Mouse (Mus musculus) MEL (cell line): ENCODE data around the gene Nek3. TPM values are rescaled to one million over a fixed set of nuclear protein-coding genes. Genes with fewer than 3 reads are reported as not detected.

Experiments used
- DNase-seq: peaks from one replicate; pipeline ENCODE4 v3.0.0; 2011; ENCODE audit warnings: low read depth, low spot score
- H3K27ac ChIP-seq: 2 replicates; pipeline ENCODE4 v1.5.1; 2012; ENCODE audit warnings: low read depth, mild to moderate bottlenecking, control low read depth, low read length, moderate library complexity; ENCODE audit not compliant: control insufficient read depth
- H3K27me3 ChIP-seq, 2 experiments: fragments of 150-350 bp in 1 of 2; sonication (generic) in 1 of 2; 2 replicates each; pipeline ENCODE4 v1.6.1; 2012; ENCODE audit warnings: low read length in 2 of 2, mild to moderate bottlenecking in 2 of 2, improper control_type of control experiment in 1 of 2, moderate library complexity in 1 of 2; ENCODE audit not compliant: insufficient read depth in 2 of 2, control insufficient read depth in 1 of 2
- H3K36me3 ChIP-seq, 2 experiments: 2 replicates each; pipeline ENCODE4 v1.6.1; 2012 to 2014; ENCODE audit warnings: low read length in 2 of 2, improper control_type of control experiment in 1 of 2, inconsistent platforms in 1 of 2, mild to moderate bottlenecking in 1 of 2; ENCODE audit not compliant: insufficient read depth in 2 of 2, control insufficient read depth in 1 of 2
- H3K4me1 ChIP-seq, 2 experiments: fragments of 150-350 bp in 1 of 2; sonication (generic) in 1 of 2; 2 replicates each; pipeline ENCODE4 v1.6.1; 2012; ENCODE audit warnings: low read length in 2 of 2, improper control_type of control experiment in 1 of 2, mild to moderate bottlenecking in 1 of 2; ENCODE audit not compliant: insufficient read depth in 2 of 2, control insufficient read depth in 1 of 2
- H3K4me3 ChIP-seq, 2 experiments: fragments of 150-350 bp in 1 of 2; sonication (generic) in 1 of 2; 2 replicates each; pipeline ENCODE4 v1.5.1; 2012; ENCODE audit warnings: low read depth in 2 of 2, low read length in 2 of 2, mild to moderate bottlenecking in 2 of 2, moderate library complexity in 2 of 2, control low read depth in 1 of 2, improper control_type of control experiment in 1 of 2; ENCODE audit not compliant: control insufficient read depth in 1 of 2, insufficient read depth in 1 of 2
- H3K79me2 ChIP-seq: 2 replicates; pipeline ENCODE4 v1.6.1; 2012; ENCODE audit warnings: mild to moderate bottlenecking, low read length, moderate library complexity; ENCODE audit not compliant: control insufficient read depth, poor library complexity, insufficient read depth
- H3K9ac ChIP-seq: 2 replicates; pipeline ENCODE4 v1.6.1; 2012; ENCODE audit warnings: low read depth, mild to moderate bottlenecking, control low read depth, low read length, moderate library complexity; ENCODE audit not compliant: control insufficient read depth, poor library complexity, severe bottlenecking
- H3K9me3 ChIP-seq: fragments of 150-350 bp; sonication (generic); replicated peaks from 2 replicates; pipeline ENCODE4 v1.6.1; 2012; ENCODE audit warnings: mild to moderate bottlenecking, low read length, improper control_type of control experiment, moderate library complexity; ENCODE audit not compliant: insufficient read depth
- CHD2 ChIP-seq: IDR thresholded peaks from 2 replicates; pipeline ENCODE4 v1.6.1; 2011; ENCODE audit warnings: low read length, improper control_type of control experiment
- CTCF ChIP-seq, 3 experiments: IDR thresholded peaks in 2 of 3; conservative IDR thresholded peaks in 1 of 3; 2 replicates each; pipeline ENCODE4 v1.5.1; 2011 to 2012; ENCODE audit warnings: low read length in 3 of 3, low read depth in 2 of 3, mild to moderate bottlenecking in 2 of 3, improper control_type of control experiment in 1 of 3, inconsistent platforms in 1 of 3, mixed read lengths in 1 of 3, moderate library complexity in 1 of 3; ENCODE audit not compliant: control insufficient read depth in 1 of 3, insufficient read depth in 1 of 3, poor library complexity in 1 of 3, severe bottlenecking in 1 of 3
- E2F4 ChIP-seq: IDR thresholded peaks from 2 replicates; pipeline ENCODE4 v1.6.1; 2011; ENCODE audit warnings: low read depth, low read length, improper control_type of control experiment, borderline replicate concordance
- ELF1 ChIP-seq: IDR thresholded peaks from 2 replicates; pipeline ENCODE4 v1.6.1; 2014; ENCODE audit warnings: low read depth, mild to moderate bottlenecking, inconsistent platforms, low read length, improper control_type of control experiment, moderate library complexity
- ETS1 ChIP-seq: IDR thresholded peaks from 2 replicates; pipeline ENCODE4 v1.6.1; 2012; ENCODE audit warnings: low read depth, mild to moderate bottlenecking, inconsistent platforms, low read length, improper control_type of control experiment, moderate library complexity
- GATA1 ChIP-seq: IDR thresholded peaks from 2 replicates; pipeline ENCODE4 v1.6.1; 2011; ENCODE audit warnings: low read depth, low read length, improper control_type of control experiment
- KAT2A ChIP-seq: conservative IDR thresholded peaks from 2 replicates; pipeline ENCODE4 v1.6.1; 2012; ENCODE audit warnings: low read depth, low read length, improper control_type of control experiment, inconsistent platforms
- MAZ ChIP-seq: IDR thresholded peaks from 2 replicates; pipeline ENCODE4 v1.6.1; 2012; ENCODE audit warnings: low read depth, mild to moderate bottlenecking, inconsistent platforms, low read length, improper control_type of control experiment
- MXI1 ChIP-seq: IDR thresholded peaks from 2 replicates; pipeline ENCODE4 v1.6.1; 2011; ENCODE audit warnings: mild to moderate bottlenecking, low read depth, low read length, improper control_type of control experiment
- NRF1 ChIP-seq: IDR thresholded peaks from 2 replicates; pipeline ENCODE4 v1.6.1; 2014; ENCODE audit warnings: low read depth, mild to moderate bottlenecking, inconsistent platforms, low read length, improper control_type of control experiment, moderate library complexity; ENCODE audit not compliant: poor library complexity, insufficient read depth, severe bottlenecking
- POLR2A ChIP-seq, 2 experiments: IDR thresholded peaks; 2 replicates each; pipeline ENCODE4 v1.6.1; 2011 to 2012; ENCODE audit warnings: low read length in 2 of 2, mild to moderate bottlenecking in 2 of 2, control low read depth in 1 of 2, improper control_type of control experiment in 1 of 2, low read depth in 1 of 2, moderate library complexity in 1 of 2; ENCODE audit not compliant: control insufficient read depth in 1 of 2, insufficient read depth in 1 of 2, poor library complexity in 1 of 2
- SIN3A ChIP-seq: IDR thresholded peaks from 2 replicates; pipeline ENCODE4 v1.6.1; 2012; ENCODE audit warnings: low read length, improper control_type of control experiment, inconsistent platforms
- SMC3 ChIP-seq: IDR thresholded peaks from 2 replicates; pipeline ENCODE4 v1.6.1; 2011; ENCODE audit warnings: low read depth, low read length, improper control_type of control experiment
- TBP ChIP-seq: IDR thresholded peaks from 2 replicates; pipeline ENCODE4 v1.8.0; 2011; ENCODE audit warnings: low read depth, low read length, improper control_type of control experiment
- TCF12 ChIP-seq: IDR thresholded peaks from 2 replicates; pipeline ENCODE4 v1.6.1; 2014; ENCODE audit warnings: low read depth, mild to moderate bottlenecking, inconsistent platforms, low read length, improper control_type of control experiment, moderate library complexity
- ZMIZ1 ChIP-seq: IDR thresholded peaks from 2 replicates; pipeline ENCODE4 v1.6.1; 2012; ENCODE audit warnings: low read depth, mild to moderate bottlenecking, inconsistent platforms, low read length, improper control_type of control experiment, moderate library complexity
- polyA plus RNA-seq, 2 experiments: library from polyadenylated mRNA; stranded (reverse) in 1 of 2; unstranded in 1 of 2; fragments of >175 nt in 1 of 2; fragments of >200 nt in 1 of 2; gene quantifications; 2 replicates each; pipeline versions ENCODE4 v1.2.1 to v1.2.4; 2012; ENCODE audit warnings: low replicate concordance in 2 of 2, low read depth in 1 of 2; ENCODE audit not compliant: insufficient read length in 2 of 2, insufficient read depth in 1 of 2, missing spikeins in 1 of 2
- total RNA-seq: library from RNA; depleted of rRNA; stranded (reverse); fragments of 300-350 nt; gene quantifications from 2 replicates; pipeline ENCODE4 v1.2.3, GENCODE M21; 2012

Gene Nek3
- total and polyA plus RNA-seq, 3 experiments: 2.0 to 3.5 TPM; not detected in 1

GRCm38 (mm10) chr8:22184884-22185283 is 18.6 kb upstream of the Nek3 start:
- Histone ChIP-seq H3K27me3 (no peaks in the 10 kb centered on the region), H3K4me3 (peak overlapping the region; percentile 66 to 97), H3K79me2 (peaks cover 23% of the 10 kb centered on the region), H3K9ac (peak overlapping the region; percentile 99), H3K4me1 (peaks cover 3 to 4% of the 10 kb centered on the region in 2 experiments; a peak in 3 of 4 replicates), H3K36me3 (peaks cover 2 to 10% of the 10 kb centered on the region in 2 experiments; a peak in 3 of 4 replicates), H3K27ac (no peak overlapping the region), H3K9me3 (no peaks in the 10 kb centered on the region)
- peak; percentile 78 for DNase-seq
- 0 out of 2 replicates have a peak, but pooled peaks have one; percentile 8 for TF ChIP-seq TBP
- no peak for TF ChIP-seq SIN3A

DNA sequence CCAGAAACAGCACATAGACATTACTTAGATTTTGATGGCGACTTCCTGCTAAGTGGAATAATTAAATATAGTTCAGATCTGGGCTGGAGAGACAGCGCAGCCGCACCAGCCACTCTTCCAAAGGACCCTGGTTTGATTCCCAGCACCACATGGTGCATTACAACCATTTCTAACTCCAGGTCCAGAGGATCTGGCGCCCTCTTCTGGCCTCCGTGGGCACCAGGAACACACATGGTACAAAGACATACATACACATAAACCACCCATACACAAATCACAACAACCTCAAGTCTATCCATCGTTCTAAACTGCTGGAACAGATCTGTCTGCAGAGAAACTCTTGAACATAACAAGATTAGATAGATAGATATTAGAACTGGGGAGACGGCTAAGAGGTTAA is 9.7 kb upstream of the Nek3 start:
- H3K4me3 ChIP-seq: no peak overlapping the region
- no peak overlapping the region for H3K27ac ChIP-seq
- no peaks in the 10 kb centered on the region for H3K27me3 ChIP-seq
- H3K4me1 ChIP-seq: no peaks in the 10 kb centered on the region
- peaks cover 4% of the 10 kb centered on the region; the same call in 1 of the 2 replicates for H3K79me2 ChIP-seq
- no peaks in the 10 kb centered on the region for H3K9me3 ChIP-seq
- DNase-seq: peak; percentile 19
- peak; percentile 17 to 30 (median 19); a peak in 3 of 6 replicates for TF ChIP-seq CTCF (IDR thresholded peaks at IDR 0.05 in 2 of 3, conservative IDR thresholded peaks at IDR 0.05 in 1 of 3; ENCODE audit: control insufficient read depth in 1 of 3, insufficient read depth in 1 of 3, low read depth in 2 of 3, low read length in 3 of 3, poor library complexity in 1 of 3, severe bottlenecking in 1 of 3)
- TF ChIP-seq GATA1: no peak
- TF ChIP-seq, all 39 proteins: peak for 1
- Histone ChIP-seq H3K9ac (no peak overlapping the region), H3K36me3 (peaks cover 0 to 36% of the 10 kb centered on the region in 2 experiments; a peak in 2 of 4 replicates)

GRCm38 (mm10) chr8:22169167-22169566 is 2.9 kb upstream of the Nek3 start:
- Histone ChIP-seq H3K4me3 (no peak overlapping the region), H3K9me3 (no peaks in the 10 kb centered on the region), H3K9ac (no peak overlapping the region), H3K36me3 (peaks cover 3 to 12% of the 10 kb centered on the region in 2 experiments), H3K27ac (no peak overlapping the region), H3K4me1 (peaks cover 0 to 5% of the 10 kb centered on the region in 2 experiments; a peak in 2 of 4 replicates), H3K79me2 (no peaks in the 10 kb centered on the region), H3K27me3 (no peaks in the 10 kb centered on the region)
- TF ChIP-seq ETS1 (no peak), POLR2A (IDR thresholded peaks at IDR 0.05; ENCODE audit: control insufficient read depth in 1 of 2, insufficient read depth in 1 of 2, low read depth in 1 of 2, low read length in 2 of 2, poor library complexity in 1 of 2) (no peak), NRF1 (no peak), TCF12 (no peak), MAZ (no peak), ELF1 (no peak), SIN3A (no peak), E2F4 (no peak), KAT2A (no peak), ZMIZ1 (no peak), MXI1 (no peak), SMC3 (no peak), CHD2 (no peak)
- no peak for DNase-seq
